Mouse (Mus musculus) kidney, embryonic 14.5 days (tissue): ENCODE measurements around the gene Fxr2. TPM values are rescaled to one million over a fixed set of nuclear protein-coding genes. Genes with fewer than 3 reads are reported as not detected.
A peak's percentile ranks its signal among the peaks of the same experiment; 100 is the strongest.
"Not testable (repeated sequence)": the region's sequence is repeated elsewhere in the genome, so short reads cannot be mapped to it uniquely, and the experiment has no call there.

Source experiments
- ATAC-seq: fragments of 200-750 bp; cut with Nextera tagmentation; 2 replicates; pipeline ENCODE4 v1.8.0; 2017; ENCODE audit warnings: moderate number of reproducible peaks, mild to moderate bottlenecking, moderate TSS enrichment, moderate library complexity; ENCODE audit not compliant: low FRiP score, low TSS enrichment
- H3K27ac ChIP-seq: fragments of 300-500 bp; sonication (generic); 2 replicates; pipeline ENCODE4 v1.5.1; 2014; ENCODE audit warnings: low read depth, mild to moderate bottlenecking, low read length, moderate library complexity, mixed read lengths
- H3K27me3 ChIP-seq: fragments of 300-500 bp; sonication (generic); 2 replicates; pipeline ENCODE4 v1.6.1; 2014; ENCODE audit warnings: mild to moderate bottlenecking, low read length; ENCODE audit not compliant: control insufficient read depth, insufficient read depth
- H3K36me3 ChIP-seq: fragments of 300-500 bp; sonication (generic); 2 replicates; pipeline ENCODE4 v1.6.1; 2014; ENCODE audit warnings: low read length, mixed read lengths; ENCODE audit not compliant: control insufficient read depth, insufficient read depth
- H3K4me1 ChIP-seq: fragments of 300-500 bp; sonication (generic); 2 replicates; pipeline ENCODE4 v1.6.1; 2014; ENCODE audit warnings: low read length, mixed read lengths; ENCODE audit not compliant: control insufficient read depth, insufficient read depth
- H3K4me2 ChIP-seq: fragments of 300-500 bp; sonication (generic); replicated peaks from 2 replicates; pipeline ENCODE4 v1.6.1; 2014; ENCODE audit warnings: low read depth, mild to moderate bottlenecking, low read length
- H3K4me3 ChIP-seq: fragments of 300-500 bp; sonication (generic); 2 replicates; pipeline ENCODE4 v1.5.1; 2014; ENCODE audit warnings: mild to moderate bottlenecking, low read length
- H3K9ac ChIP-seq: fragments of 300-500 bp; sonication (generic); 2 replicates; pipeline ENCODE4 v1.6.1; 2014; ENCODE audit warnings: low read depth, mild to moderate bottlenecking, low read length, moderate library complexity
- H3K9me3 ChIP-seq: fragments of 300-500 bp; sonication (generic); 2 replicates; pipeline ENCODE4 v1.6.1; 2016; ENCODE audit warnings: low read length; ENCODE audit not compliant: control insufficient read depth
- WGBS: fragments of 180-500 bp; shearing (Covaris S2); extraction: QIAGEN DNeasy Blood & Tissue Kit; methylation state at CpG from one replicate; pipeline ENCODE4 v1.1.7; 2014; 5-methylcytosine and 5-hydroxymethylcytosine counted together
- polyA plus RNA-seq: library from polyadenylated mRNA; unstranded; fragments of >200 nt; fragmentation: Nextera tagmentation; extraction: Ambion mirVana; gene quantifications from 2 replicates; pipeline ENCODE4 v1.2.1, GENCODE M21; 2014

Fxr2 gene
- polyA plus RNA-seq, 1 experiment from 2014 or later = 30.7 TPM

GRCm38 (mm10) chr11:69617805-69618204 lies 15.0 kb upstream of the Fxr2 start, which contains the start of gene Shbg:
Gene Shbg (minus strand): TSS chr11:69617905.
- no peak within 1 kb of the TSS for H3K4me2 ChIP-seq
- H3K9me3 ChIP-seq = no peaks in the 10 kb centered on the region
- WGBS = 76% methylated on average over 5 of the region's 5 CpGs
- H3K27me3 ChIP-seq = no peaks in the 10 kb centered on the region
- H3K36me3 ChIP-seq = no peaks in the 10 kb centered on the region
- no peak within 1 kb of the TSS for H3K27ac ChIP-seq
- H3K9ac ChIP-seq = no peak within 1 kb of the TSS
- ATAC-seq = no peak
- peaks cover 4% of the 10 kb centered on the region; the same call in 1 of the 2 replicates for H3K4me1 ChIP-seq
- no peak within 1 kb of the TSS for H3K4me3 ChIP-seq

- Histone ChIP-seq H3K27ac (no peak overlapping the region), H3K4me2 (no peak overlapping the region), H3K4me1 (no peaks in the 10 kb centered on the region; the same call in 1 of the 2 replicates), H3K9ac (no peak overlapping the region), H3K4me3 (no peak overlapping the region), H3K36me3 (no peaks in the 10 kb centered on the region), H3K27me3 (no peaks in the 10 kb centered on the region), H3K9me3 (no peaks in the 10 kb centered on the region)
- 80% methylated on average over 7 of the region's 7 CpGs for WGBS
- ATAC-seq = no peak
Measured at GRCm38 (mm10) chr11:69620394-69621081, 12.3 kb upstream of the Fxr2 start.

DNA sequence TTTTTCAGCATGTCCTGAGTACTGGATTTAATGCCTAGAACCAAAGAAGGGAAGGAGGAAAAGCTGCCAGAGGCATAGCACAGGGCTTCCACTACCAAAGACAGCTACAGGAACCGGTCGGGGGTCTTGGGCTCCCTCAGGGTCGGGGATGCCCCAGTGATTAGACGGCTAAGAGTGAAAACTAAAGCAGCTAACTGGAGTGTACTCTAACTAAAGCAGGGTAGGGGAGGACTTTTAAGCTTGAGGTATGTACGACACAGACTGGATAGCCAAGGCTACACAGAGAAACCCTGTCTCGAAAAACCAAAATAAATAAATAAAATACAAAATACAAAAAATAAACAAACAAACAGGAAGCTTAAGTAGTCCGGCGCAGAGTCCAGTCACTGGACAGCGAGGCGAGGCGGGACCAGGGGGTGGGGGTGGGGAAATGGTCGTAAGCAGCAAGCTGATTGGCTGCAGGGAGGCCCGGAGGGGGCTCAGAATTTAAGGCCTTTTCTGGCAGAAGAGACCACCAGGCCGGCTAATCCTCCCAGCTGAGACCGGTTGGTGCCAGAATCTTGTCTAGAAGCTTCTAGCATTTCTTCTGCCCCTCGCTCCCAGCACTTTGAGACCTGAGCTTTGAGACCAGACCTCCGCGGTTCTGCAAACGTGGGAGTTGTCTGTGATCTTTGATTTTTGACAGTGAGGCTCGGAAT lies 11.1 kb upstream of the Fxr2 start, which contains the start of gene Sat2:
TSS of gene Sat2 (plus strand) at position 454 of the 698 bp plus-strand sequence.
- Histone ChIP-seq H3K36me3 (no peaks in the 10 kb centered on the region), H3K4me3 (peak within 1 kb of the TSS; percentile 51), H3K9me3 (no peaks in the 10 kb centered on the region), H3K4me1 (no peaks in the 10 kb centered on the region; the same call in 1 of the 2 replicates), H3K27me3 (no peaks in the 10 kb centered on the region), H3K9ac (peak within 1 kb of the TSS; percentile 67), H3K4me2 (peak within 1 kb of the TSS; percentile 71), H3K27ac (peak within 1 kb of the TSS; percentile 45; the same call in 1 of the 2 replicates)
- ATAC-seq = peak; percentile 83
- under 1% methylated on average over 20 of the region's 20 CpGs for WGBS

- peak overlapping the region; percentile 71 for H3K4me2 ChIP-seq
- peak overlapping the region; percentile 51 for H3K4me3 ChIP-seq
- WGBS = 29% methylated on average over 6 of the region's 6 CpGs
- no peaks in the 10 kb centered on the region for H3K27me3 ChIP-seq
- H3K4me1 ChIP-seq = no peaks in the 10 kb centered on the region; the same call in 1 of the 2 replicates
- H3K9me3 ChIP-seq = no peaks in the 10 kb centered on the region
- 0 out of 2 replicates have a peak, but pooled peaks have one; percentile 26 for ATAC-seq
- peak overlapping the region; percentile 45; the same call in 1 of the 2 replicates for H3K27ac ChIP-seq
- no peaks in the 10 kb centered on the region for H3K36me3 ChIP-seq
- H3K9ac ChIP-seq = peak overlapping the region; percentile 67
Measured at GRCm38 (mm10) chr11:69622406-69622805, 10.4 kb upstream of the Fxr2 start.

GRCm38 (mm10) chr11:69623006-69623405 lies 9.8 kb upstream of the Fxr2 start:
- WGBS = 58% methylated on average over 4 of the region's 4 CpGs
- Histone ChIP-seq H3K27me3 (no peaks in the 10 kb centered on the region), H3K4me1 (no peaks in the 10 kb centered on the region; the same call in 1 of the 2 replicates), H3K9me3 (no peaks in the 10 kb centered on the region), H3K4me3 (peak overlapping the region; percentile 51), H3K4me2 (peak overlapping the region; percentile 71), H3K36me3 (no peaks in the 10 kb centered on the region), H3K9ac (peak overlapping the region; percentile 67; the same call in 1 of the 2 replicates), H3K27ac (no peak overlapping the region)
- ATAC-seq = no peak

DNA sequence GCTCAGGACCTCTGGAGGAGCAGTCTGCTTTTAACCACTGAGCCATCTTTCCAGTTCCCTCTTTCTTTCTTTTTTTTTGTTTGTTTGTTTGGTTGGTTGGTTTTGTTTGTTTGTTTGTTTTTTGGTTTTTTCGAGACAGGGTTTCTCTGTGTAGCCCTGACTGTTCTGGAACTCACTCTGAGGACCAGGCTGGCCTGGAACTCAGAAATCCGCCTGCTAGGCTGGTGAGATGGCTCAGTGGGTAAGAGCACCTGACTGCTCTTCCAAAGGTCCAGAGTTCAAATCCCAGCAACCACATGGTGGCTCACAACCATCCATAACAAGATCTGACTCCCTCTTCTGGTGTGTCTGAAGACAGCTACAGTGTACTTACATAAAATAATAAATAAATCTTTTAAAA lies 8.5 kb upstream of the Fxr2 start:
- H3K4me2 ChIP-seq, H3K36me3 ChIP-seq, H3K27ac ChIP-seq, ATAC-seq, H3K4me3 ChIP-seq, H3K9me3 ChIP-seq, H3K9ac ChIP-seq, H3K4me1 ChIP-seq, H3K27me3 ChIP-seq: not testable (repeated sequence)
- 85% methylated on average over 2 of the region's 2 CpGs for WGBS

GRCm38 (mm10) chr11:69628286-69628685 lies 4.5 kb upstream of the Fxr2 start:
- no peaks in the 10 kb centered on the region for H3K36me3 ChIP-seq
- 34% methylated on average over 6 of the region's 6 CpGs for WGBS
- H3K27ac ChIP-seq = no peak overlapping the region
- H3K27me3 ChIP-seq = no peaks in the 10 kb centered on the region
- H3K9me3 ChIP-seq = no peaks in the 10 kb centered on the region
- no peak overlapping the region for H3K4me2 ChIP-seq
- H3K4me1 ChIP-seq = no peaks in the 10 kb centered on the region
- no peak overlapping the region for H3K9ac ChIP-seq
- no peak for ATAC-seq
- H3K4me3 ChIP-seq = no peak overlapping the region

- Histone ChIP-seq H3K4me3 (no peak overlapping the region), H3K27me3 (no peaks in the 10 kb centered on the region), H3K9me3 (no peaks in the 10 kb centered on the region), H3K9ac (no peak overlapping the region), H3K4me2 (no peak overlapping the region), H3K36me3 (peaks cover 2% of the 10 kb centered on the region; the same call in 1 of the 2 replicates), H3K4me1 (peaks cover 11% of the 10 kb centered on the region), H3K27ac (no peak overlapping the region)
- 74% methylated on average over 1 of the region's 1 CpGs for WGBS
- no peak for ATAC-seq
Measured at GRCm38 (mm10) chr11:69629802-69630201, 3.0 kb upstream of the Fxr2 start.
